Mouse (Mus musculus) cerebellum, adult 11-12 months (tissue): ENCODE results near the gene Psmb8.

Source experiments
- DNase-seq: peaks from one replicate; pipeline ENCODE4 v3.0.0; 2022

Psmb8 gene

DNA sequence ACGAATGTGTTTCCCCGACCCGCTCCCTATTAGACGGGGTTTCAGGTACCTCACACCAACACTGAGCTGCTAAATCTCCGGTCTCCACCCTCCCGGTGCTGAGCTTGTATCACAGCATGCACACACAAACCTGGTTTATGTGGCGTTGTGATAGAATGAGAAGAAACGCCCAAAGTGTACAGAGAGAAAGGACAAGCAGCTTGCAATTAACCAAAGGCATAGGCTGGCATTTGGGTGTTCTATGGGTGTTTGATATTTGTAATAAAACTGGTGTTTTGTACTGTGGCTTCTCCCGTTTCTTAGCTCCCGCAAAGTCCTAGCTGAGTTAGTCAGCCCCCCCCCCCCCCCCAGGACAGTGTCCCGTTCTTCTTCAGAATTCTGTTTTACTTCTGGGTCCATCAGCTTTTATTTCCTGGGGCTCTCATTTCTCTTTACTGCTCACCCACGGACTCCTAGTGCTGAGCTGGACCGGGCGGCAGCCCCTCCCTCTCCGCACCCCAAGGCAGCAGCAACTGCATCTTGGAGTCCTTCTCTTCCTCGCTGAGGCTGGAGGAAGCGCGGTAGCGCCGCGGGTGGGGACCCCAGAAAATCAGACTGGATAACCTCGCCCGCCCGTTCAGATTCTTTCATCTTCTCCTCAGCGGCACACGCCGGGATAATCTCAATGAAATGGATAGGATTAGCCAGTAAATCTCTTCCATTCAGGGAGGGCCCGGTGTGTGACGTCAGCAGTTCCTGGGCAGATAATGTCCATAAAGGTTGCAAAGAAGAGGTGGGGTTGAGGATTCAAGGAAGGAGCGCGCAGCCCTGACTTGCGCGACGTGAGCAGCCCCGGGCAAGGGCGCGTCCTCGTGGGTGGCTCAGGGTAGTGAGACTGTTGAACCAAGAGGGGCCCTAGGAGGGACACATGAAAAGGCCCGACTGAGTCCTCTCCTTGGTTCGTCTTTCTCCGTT lies at the start of gene Psmb8:
Gene Psmb8, plus strand, starts transcription at position 781 of the 954 bp plus-strand sequence.
- peak; percentile 69 for DNase-seq

DNA sequence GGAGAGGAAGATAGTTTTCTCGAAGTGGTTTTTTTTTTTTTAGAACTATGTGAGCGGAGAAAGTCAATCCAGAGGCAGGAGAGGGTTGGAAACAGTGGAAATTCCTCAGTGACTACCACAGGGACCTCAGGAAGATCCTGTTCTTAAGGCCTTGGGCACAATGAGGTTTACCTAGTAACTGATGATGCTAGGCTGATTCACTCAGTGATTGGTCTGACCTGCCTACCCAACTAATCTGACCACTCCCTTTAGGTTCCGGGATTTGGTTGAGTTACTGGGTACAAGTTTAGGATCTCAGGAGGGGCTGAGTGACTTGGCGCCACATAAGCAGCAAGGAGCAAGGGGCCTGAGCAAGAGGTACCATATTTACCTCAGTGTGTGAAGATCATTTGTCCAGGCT lies 44.6 kb upstream of the Psmb8 start, which contains the start of gene H2-DMb1:
Gene H2-DMb1, plus strand, starts transcription at position 150 of the 400 bp plus-strand sequence.
- DNase-seq = no peak

DNA sequence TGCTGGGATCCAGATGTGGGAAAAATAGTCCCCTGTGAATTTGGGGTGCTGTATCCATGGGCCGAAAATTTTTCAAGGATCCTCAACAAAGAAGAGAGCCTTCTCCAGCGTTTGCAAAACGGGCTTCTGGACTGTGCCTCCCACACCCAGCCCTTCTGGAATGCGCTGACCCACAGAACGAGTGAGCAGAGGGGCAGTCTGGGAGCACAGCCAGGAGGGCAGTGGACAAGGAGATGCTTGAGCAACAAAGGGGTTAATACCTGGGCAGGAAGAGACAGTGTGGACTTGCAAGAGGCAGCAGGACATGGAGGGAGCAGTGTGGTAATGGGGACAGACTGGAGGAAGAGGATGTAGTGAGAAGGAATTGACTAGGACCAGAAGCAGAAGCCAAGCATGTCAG lies 42.0 kb upstream of the Psmb8 start:
- no peak for DNase-seq

DNA sequence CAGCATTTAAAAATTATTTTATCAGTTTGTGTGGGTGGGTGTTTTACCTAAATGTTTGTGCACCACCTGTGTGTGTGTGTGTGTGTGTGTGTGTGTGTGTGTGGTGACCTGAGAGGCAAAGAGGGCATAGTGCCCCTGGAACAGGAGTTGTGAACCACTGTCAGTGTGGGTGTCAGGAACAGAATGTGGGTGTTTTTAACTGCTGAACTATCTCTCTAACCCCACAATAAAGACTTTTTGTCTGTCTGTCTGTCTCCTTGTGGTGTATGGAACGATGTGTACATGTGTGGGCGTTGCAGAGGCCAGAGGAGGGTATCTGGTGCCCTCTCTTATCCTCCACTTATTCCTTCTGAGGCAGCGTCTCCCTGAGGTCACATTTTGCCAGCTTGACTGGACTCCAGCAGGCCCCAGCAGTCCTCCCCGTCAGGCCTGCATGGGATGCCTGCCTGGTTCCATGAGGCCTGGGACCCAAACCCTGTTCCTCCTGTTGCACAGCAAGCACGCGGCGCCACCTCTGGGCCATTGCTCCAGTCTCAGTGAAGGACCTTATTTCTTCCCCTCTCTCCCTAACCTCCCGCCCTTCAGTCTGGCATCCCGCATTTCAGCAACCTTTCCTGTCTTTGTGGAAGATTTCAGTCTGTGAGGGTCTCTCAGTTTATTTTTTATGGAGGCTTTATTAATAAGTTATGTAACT lies 33.2 kb upstream of the Psmb8 start:
- no peak for DNase-seq

DNA sequence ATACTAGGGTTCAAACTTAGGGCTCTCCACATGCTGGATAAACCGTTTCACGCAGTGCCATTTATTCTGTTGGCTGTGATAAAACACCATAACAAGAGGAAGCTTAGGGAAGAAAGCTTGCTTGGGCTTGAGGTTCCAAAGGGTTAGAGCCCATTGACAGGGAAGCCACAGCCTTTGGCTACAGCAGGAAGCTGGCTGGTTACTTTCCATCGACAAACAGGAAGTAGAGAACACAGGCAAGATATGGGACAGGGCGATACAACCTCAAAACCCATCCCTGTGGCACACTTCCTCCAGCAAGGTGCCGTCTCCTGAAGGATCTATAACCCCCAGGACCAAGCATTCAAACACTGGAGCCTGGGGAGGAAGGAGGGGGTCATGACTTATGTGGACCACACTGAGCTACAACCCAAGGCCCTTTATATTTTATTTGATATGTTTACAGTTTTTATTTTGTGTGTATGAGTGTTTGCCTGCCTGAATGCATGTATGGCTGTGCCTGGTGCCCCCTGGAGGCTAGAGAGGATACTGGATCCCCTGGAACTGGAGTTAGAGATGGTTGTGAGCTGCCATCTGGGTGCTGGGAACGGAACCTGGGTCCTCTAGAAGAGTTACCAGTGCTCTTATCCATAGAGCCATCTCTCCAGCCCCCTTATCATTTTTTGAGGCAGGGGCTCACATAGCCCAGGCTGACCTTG lies 32.3 kb upstream of the Psmb8 start:
- no peak for DNase-seq

DNA sequence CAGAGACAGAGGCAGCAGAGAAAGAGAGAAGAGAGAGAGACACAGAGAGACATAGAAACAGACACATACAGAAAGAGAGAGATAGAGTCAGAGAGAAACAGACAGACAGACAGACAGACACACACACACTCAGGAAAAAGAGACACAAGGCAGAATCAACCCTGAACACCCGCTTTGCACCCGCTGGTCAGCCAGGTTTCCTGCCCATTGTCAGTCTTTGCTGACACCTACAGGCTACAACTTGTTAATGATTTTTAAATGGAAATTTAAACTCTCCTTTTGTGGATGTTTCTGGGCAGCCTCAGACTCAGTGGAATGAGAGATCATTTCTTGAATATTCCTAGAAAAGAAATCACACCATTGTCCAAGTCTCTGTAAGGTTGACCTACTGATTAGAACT lies 28.2 kb upstream of the Psmb8 start:
- DNase-seq = no peak

DNA sequence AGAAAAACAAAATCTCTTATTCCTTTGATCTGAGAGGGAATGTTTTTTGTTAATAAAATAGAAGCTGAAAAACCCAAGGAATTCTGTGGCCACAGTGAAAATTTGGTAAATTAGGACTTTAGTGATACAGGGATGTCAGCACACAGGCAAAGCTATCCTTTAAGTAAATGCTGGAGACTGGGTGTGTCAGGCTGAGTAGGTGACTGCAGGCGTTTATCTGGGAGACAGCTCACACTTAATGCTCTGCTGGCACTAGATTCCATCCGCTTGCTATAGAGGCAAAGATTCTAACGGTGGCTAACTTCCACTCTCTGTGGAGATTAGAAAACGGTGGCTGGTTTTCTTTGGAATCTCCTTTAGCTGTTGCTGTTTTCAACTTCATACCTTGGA lies 27.0 kb upstream of the Psmb8 start:
- no peak for DNase-seq

DNA sequence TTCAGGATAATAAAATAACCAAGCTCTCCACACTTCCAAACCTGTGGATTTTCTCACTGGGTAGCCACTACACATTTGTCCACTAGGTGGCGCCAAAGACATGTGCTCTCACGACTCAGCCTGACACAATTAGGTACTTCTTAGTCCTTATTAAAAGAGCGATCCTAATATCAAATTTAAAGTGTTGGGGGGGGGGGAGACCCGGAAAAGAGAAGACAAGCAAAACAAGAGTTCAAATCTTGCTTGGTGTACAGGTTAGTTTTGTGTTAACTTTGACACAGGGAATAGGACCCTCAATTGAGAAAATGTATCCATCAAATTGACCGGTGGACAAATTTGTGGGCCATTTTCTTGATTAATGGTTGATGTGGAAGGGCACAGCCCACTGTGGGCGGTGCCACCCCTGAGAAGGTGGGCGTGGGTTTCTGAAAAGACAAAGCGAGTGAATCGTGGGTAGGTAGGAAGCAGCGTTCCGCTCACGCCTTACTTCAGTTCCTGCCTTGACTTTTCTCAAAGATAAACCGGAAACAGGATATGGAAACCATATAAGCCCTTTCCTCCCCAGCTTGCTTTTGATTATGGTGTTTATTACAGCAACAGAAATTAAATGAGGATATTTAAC lies 26.5 kb upstream of the Psmb8 start:
- DNase-seq = peak; percentile 37

DNA sequence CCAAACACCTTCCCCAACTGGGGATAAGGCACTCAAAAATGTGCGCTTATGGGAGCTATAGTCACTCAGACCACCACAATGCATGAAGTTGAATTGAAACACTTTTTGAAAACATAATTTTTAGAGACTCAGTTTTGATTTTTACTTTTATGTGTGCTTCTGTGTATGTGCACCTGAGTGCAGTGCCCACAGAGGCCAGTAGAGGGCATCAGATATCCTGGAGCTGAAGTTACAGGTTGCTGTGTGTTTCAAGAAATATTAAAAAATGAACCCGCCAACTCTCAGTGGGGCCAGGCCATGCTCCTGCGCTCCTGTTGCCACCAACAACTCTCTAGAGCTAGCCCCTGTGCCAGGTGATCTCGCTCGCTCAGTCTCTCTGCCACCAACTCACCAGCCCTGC lies 25.0 kb upstream of the Psmb8 start:
- no peak for DNase-seq

DNA sequence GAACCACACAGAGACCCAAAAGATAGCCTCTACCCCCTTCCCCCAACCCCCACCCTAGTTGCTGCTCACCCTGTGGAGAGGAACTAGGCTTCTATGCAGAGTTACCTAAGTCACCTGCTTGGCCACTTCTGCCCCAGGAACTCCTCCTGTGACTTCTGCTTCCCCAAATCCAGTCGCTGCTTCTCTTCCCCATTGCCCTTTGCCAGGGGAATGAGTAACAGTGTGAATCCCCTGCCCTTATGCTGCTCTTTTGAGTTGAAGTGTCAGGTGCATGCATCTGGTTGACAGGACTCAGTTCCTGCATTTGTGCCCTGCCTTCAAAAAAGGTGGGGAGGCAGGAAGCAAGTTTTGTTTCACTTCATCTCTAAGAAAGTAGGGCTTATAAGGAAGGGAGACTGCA lies 23.4 kb upstream of the Psmb8 start:
- DNase-seq = no peak

DNA sequence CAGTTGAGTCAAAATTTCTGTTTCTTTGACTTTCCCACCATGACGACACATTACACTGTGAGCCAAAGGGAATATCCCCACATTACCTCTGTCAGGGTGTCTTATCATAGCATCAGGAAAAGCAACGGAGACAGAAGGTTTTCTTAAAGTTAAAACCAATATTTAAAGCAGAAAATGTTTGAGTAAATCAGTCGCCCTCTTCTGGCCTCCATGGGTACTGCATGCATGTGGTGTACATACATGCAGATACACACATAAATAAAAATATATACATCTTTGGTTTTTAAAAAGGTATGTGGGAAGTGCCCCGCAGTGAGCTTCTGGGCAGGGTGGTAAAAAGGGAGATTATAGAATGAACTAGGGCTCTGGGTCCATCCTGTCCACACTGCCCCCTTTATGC lies 20.3 kb upstream of the Psmb8 start:
- no peak for DNase-seq

DNA sequence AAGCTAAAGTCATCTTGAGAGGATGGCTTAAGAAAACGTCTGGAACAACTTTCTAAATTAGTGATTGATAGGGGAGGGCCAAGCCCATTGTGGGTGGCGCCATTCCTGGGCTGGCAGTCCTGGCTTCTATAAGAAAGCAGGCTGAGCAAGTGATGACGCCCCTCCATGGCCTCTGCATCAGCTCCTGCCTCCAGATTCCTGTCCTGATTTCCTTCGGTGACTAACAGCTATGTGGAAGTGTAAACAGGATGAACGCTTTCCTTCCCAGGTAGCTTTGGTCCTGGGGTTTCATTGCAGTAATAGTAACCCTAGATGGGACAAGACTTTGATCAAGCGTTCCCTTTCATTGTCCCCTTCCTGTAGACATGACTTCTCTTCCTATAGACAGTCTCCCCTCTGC lies 18.5 kb upstream of the Psmb8 start:
- no peak for DNase-seq

DNA sequence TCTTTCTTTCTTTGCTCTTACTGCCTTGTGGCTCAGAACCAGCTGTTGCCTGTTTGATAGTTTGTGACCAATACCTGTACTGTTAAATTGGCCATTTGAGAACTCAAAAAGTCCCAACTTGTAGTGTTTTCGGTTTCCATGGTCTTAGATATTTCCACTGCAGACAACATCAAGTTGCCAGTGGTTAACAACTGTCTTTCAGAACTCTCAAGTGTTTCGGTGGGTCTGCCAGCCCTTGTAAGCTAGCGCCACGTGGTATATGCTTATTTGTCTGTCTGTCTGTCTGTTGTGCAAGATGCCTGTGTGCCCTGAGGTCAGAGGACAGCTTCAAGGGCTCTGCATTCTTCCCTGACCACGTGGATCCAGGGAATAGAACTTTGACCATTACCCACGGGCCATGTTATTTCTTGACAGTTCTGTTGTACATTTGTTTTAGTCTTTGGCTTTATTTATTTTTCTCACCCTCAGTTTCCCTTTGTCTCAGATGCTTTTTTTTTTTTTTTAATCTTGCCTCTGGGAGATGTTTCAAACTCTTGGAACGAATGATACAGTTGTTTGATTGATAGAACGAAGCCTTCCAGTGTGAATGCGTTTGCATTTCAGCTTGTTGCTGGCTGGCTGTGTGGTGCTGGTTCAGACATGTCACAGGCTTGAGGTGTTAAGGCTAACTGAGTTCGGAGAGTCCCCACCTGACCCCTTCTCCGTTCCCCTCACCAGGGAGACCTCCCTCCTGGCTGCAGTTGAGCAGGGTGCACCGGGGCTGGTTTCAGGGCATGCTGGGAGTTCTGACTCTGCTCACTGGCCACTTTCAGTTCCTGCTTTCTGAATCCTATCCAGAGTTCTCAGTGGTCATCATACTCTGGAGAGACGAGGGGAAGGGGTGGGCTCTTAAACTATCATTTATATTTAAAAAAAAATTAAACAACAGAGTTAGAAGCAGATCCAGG lies 17.3 kb upstream of the Psmb8 start:
- no peak for DNase-seq

DNA sequence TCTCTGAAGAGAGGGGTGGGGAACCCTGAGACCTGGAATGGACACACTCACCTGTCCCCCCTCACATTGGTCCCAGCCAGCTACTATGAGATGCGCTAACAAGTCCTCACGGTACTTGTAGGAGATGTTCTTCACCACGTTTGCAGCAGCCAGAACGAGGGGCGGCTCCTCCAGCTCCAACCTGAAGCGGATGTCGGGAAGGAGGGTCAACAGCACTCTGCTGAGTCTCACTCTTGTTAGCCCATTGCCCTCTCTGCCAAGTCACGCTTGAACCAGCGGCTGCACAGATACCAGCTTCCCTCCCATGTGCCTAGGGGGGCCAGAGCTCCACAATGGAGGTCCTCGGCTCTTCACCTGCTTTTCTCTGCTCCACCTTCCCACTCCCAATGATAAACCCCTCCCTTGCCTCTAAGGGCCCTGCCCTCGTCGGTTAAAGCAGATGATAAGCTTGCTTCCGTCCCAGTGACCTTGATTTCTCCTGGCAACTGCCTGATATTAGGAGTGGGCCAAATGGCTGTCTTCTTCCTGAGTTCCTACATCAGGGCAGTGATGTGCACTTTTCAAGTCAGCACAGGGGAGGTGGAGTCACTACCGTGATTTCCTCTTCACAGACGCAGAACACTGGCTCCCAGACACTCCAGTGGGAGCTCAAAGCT lies 13.8 kb upstream of the Psmb8 start:
- no peak for DNase-seq

DNA sequence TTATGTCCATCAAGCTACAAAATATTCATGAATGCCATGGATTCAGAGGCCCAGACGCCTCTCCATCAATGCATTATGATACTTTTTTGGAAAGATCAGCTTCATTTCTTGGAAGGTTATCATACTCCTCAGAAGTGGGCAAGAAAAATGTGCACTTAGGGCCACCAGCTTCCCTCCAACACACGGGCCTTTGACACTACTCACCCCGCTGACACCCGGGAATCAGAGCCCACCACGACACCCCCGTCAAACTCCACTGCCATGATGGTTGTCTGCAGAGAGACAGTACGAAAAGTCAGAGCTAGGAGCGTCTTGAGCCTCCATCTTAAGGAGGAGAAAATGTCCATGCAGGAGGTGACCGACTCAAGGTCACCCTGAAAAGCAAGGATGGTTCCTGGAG lies 12.0 kb upstream of the Psmb8 start:
- no peak for DNase-seq

DNA sequence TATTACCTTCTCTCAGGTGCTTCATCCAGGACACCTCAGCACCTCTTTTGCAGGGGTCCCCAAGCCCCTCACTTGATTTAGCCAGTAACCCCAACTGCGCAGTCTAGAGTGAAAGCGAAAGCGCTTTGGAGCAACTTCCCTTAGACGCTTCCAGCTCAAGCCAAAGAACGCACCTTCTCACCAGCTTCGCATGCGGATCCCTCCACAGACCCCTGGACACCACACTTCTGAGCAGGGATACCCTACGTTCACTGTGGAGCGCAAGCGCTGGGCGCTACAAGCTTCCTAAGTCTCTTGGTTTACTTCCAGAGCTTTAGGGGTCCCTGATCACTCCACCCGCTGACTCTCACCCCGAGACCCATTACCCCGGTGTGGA lies 10.6 kb upstream of the Psmb8 start:
- DNase-seq = no peak

DNA sequence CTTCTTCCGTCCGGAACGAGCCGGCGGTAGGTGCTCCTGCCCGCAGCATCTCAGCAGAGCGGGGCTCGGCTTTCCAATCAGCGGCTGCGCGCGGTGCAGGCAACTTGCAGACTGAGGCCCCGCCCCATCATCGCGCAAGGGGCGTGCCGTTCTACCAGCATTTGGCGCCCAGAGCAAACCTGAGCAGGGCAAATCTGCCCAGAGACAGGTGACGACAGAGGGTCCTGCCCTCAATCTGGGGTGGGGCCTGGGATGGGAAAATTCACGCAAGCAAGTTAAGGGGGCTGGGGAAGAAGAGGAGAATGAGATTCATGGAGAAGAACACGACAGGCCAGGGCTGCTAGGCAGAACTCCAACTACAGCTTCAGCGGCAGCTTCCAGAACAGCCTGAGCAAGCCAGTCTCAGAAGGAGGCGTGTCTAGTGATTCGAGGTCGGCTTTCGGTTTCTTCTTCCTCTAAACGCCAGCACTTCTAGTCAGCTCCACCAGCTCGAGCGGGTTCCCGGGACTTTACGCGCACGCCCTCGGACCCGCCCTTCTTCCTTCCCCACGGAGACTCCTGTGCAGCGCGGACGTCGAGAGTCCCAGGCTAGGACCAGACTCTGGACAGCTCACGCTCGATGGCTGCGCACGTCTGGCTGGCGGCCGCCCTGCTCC lies 10.1 kb upstream of the Psmb8 start, which contains the start of the genes Tap1 and Psmb9:
Gene Tap1, plus strand, starts transcription at position 293 of the 656 bp plus-strand sequence.
Gene Psmb9, minus strand, starts transcription at position 504 of the 656 bp plus-strand sequence.
- DNase-seq = peak; percentile 79

DNA sequence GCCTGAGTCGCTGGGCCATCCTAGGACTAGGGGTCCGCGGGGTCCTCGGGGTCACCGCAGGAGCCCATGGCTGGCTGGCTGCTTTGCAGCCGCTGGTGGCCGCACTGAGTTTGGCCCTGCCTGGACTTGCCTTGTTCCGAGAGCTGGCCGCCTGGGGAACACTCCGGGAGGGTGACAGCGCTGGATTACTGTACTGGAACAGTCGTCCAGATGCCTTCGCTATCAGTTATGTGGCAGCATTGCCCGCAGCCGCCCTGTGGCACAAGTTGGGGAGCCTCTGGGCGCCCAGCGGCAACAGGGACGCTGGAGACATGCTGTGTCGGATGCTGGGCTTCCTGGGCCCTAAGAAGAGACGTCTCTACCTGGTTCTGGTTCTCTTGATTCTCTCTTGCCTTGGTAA lies 9.5 kb upstream of the Psmb8 start:
- no peak for DNase-seq

DNA sequence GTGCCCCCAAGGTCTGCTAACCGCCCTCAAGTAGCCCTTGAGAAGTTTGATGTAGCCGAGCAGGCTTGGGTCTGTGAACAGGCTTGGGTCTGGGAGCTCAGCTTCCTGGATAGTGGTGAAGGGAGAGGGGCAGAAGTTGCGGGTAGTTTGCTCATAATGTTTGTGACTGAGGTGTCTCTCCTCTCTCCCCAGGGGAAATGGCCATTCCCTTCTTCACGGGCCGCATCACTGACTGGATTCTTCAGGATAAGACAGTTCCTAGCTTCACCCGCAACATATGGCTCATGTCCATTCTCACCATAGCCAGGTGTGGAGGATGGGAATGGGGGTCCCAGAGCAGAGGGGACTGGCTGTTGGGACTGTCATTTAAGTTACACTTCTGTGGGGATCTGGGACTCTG lies 8.5 kb upstream of the Psmb8 start:
- DNase-seq = no peak

DNA sequence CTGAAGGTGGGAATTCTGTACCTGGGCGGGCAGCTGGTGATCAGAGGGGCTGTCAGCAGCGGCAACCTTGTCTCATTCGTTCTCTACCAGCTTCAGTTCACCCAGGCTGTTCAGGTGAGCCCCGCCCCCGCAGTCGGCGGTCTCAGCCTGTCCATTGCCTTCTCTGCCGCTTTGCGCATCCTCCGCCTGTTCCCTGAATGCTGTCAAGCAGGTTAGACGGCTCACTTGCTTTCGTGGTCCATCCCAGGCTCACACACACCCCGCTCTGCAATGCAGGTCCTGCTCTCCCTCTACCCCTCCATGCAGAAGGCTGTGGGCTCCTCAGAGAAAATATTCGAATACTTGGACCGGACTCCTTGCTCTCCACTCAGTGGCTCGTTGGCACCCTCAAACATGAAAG lies 4.7 kb upstream of the Psmb8 start:
- no peak for DNase-seq

DNA sequence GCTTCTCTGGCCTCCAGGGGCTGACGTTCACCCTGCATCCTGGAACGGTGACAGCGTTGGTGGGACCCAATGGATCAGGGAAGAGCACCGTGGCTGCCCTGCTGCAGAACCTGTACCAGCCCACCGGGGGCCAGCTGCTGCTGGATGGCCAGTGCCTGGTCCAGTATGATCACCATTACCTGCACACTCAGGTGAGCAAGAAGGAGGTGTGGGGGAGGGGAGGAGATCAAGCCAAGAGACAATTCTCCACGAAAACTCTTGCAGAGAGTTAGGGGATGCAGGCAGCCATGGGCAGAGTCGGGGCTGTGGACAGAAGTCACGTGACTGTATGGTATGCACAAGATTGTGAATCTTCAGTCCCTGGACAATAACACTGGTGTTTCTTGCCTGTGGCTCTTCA lies 4.1 kb upstream of the Psmb8 start:
- DNase-seq = no peak
